Mouse (Mus musculus) forebrain, embryonic 15.5 days (tissue): Measurements from ENCODE around the gene Nme1. TPM values are rescaled to one million over a fixed set of nuclear protein-coding genes. Genes with fewer than 3 reads are reported as not detected.
"Not testable (repeated sequence)": the region's sequence is repeated elsewhere in the genome, so short reads cannot be mapped to it uniquely, and the experiment has no call there.

ENCODE experiments used
- ATAC-seq: fragments of 200-750 bp; cut with Nextera tagmentation; replicated peaks from 2 replicates; pipeline ENCODE4 v1.8.0; 2017; ENCODE audit warnings: mild to moderate bottlenecking, moderate TSS enrichment, moderate library complexity
- H3K27ac ChIP-seq: fragments of 300-500 bp; sonication (generic); replicated peaks from 2 replicates; pipeline ENCODE4 v1.5.1; 2015; ENCODE audit warnings: mild to moderate bottlenecking, inconsistent platforms
- H3K27me3 ChIP-seq: fragments of 300-500 bp; sonication (generic); 2 replicates; pipeline ENCODE4 v1.6.1; 2015; ENCODE audit warnings: inconsistent platforms
- H3K36me3 ChIP-seq: fragments of 300-500 bp; sonication (generic); 2 replicates; pipeline ENCODE4 v1.6.1; 2015; ENCODE audit warnings: mild to moderate bottlenecking, inconsistent platforms
- H3K4me1 ChIP-seq: fragments of 300-500 bp; sonication (generic); 2 replicates; pipeline ENCODE4 v1.6.1; 2015; ENCODE audit warnings: inconsistent platforms
- H3K4me2 ChIP-seq: fragments of 300-500 bp; sonication (generic); replicated peaks from 2 replicates; pipeline ENCODE4 v1.6.1; 2015; ENCODE audit warnings: mild to moderate bottlenecking, inconsistent platforms
- H3K4me3 ChIP-seq: fragments of 300-500 bp; sonication (generic); 2 replicates; pipeline ENCODE4 v1.5.1; 2015; ENCODE audit warnings: mild to moderate bottlenecking, inconsistent platforms
- H3K9ac ChIP-seq: fragments of 300-500 bp; sonication (generic); replicated peaks from 2 replicates; pipeline ENCODE4 v1.6.1; 2015; ENCODE audit warnings: mild to moderate bottlenecking, inconsistent platforms
- H3K9me3 ChIP-seq: fragments of 300-500 bp; sonication (generic); 2 replicates; pipeline ENCODE4 v1.6.1; 2016; ENCODE audit warnings: inconsistent platforms
- WGBS: fragments of 180-500 bp; shearing (Covaris S2); methylation state at CpG from one replicate; pipeline ENCODE4 v1.1.7; 2015; ENCODE audit warnings: mixed read lengths; 5-methylcytosine and 5-hydroxymethylcytosine counted together
- polyA plus RNA-seq: library from polyadenylated mRNA; unstranded; fragments of >200 nt; fragmentation: Nextera tagmentation; extraction: Ambion mirVana; gene quantifications from 2 replicates; pipeline ENCODE4 v1.2.1, GENCODE M21; 2015

The Nme1 gene
- polyA plus RNA-seq, 1 experiment from 2014 or later: 312 TPM

DNA sequence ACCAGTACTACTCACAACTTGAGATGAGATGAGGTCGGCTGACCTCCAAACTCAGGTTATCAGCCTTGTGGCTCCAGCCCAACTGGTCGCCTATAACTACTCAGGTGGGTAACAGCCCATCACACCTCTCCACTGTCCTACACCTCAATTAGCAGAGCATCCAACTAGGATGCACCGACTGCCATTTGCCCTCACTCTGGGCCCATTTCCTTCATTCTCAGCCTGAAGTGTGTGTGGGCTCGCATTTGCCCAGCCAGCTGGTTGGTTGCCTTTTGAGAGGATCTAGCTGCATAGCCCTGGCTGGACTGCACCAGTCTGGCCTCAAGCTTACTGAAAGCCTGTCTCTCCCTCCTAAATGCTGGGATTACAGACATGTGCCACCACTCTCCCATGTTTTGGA lies 10.6 kb downstream of the Nme1 start:
- no peaks in the 10 kb centered on the region for H3K27me3 ChIP-seq
- H3K36me3 ChIP-seq: peaks cover 55% of the 10 kb centered on the region
- no peak overlapping the region for H3K27ac ChIP-seq

DNA sequence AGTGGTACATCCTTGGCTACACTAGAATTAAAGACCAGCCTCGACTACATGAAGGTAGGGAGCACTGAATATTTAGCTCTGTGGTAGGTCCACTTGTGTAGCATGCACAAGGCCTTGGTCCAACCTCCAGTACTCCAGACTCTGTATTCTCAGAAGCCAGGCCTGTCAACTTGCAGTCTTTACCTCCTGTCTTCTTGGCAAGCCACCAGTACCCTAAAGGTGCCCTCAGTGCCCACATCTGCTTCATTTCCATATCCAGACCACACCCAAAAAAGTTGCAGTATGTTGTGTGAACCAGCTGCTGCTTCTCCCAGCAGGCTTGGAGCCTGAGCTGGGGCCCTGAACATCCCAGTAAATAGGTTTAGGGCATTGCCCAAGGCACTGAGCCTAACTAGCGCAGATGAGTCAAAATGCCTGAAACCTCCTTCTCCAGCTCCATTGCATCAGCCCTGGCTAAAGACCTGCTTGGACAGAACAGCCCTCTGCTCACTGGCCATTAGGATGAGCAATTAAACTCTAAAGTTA lies 11.2 kb downstream of the Nme1 start:
- Histone ChIP-seq H3K4me2 (no peak overlapping the region), H3K4me3 (no peak overlapping the region), H3K9ac (no peak overlapping the region), H3K27ac (no peak overlapping the region), H3K36me3 (peaks cover 49% of the 10 kb centered on the region), H3K4me1 (peaks cover 29% of the 10 kb centered on the region), H3K9me3 (no peaks in the 10 kb centered on the region), H3K27me3 (no peaks in the 10 kb centered on the region)
- 84% methylated on average over 2 of the region's 2 CpGs for WGBS
- no peak for ATAC-seq

More for the DNA sequence above, 10.6 kb downstream of the Nme1 start:
- no peak for ATAC-seq
- H3K4me3 ChIP-seq: no peak overlapping the region
- WGBS: 81% methylated on average over 4 of the region's 4 CpGs
- H3K4me2 ChIP-seq: no peak overlapping the region
- H3K4me1 ChIP-seq: peaks cover 22% of the 10 kb centered on the region
- no peak overlapping the region for H3K9ac ChIP-seq
- H3K9me3 ChIP-seq: no peaks in the 10 kb centered on the region

DNA sequence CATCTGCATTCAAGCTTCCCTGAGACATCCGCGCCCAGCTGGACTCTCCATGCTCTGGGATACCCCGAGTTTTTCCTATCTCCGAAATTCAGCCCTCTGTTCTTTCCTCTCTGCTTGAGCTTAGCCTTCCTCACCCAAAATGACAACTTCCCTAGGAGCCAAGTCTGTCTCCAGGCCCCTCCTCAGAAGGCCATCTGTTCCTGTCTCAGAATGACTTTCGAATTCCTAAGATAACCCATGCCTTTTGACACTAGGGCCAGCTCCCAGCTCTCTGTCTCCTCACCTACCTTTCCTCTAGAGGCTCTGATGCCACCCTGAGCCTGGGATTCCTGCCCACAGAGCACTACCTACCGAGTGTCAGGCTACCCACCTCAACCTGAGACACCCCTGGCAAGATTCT lies 12.2 kb downstream of the Nme1 start, which contains the start of gene Nme2:
Nme2 (minus strand) TSS at position 101 of the 400 bp plus-strand sequence.
- peak within 1 kb of the TSS; percentile 96 for H3K4me2 ChIP-seq
- WGBS: 3% methylated on average over 6 of the region's 6 CpGs
- peaks cover 45% of the 10 kb centered on the region for H3K36me3 ChIP-seq
- peaks cover 29% of the 10 kb centered on the region for H3K4me1 ChIP-seq
- H3K4me3 ChIP-seq: peak within 1 kb of the TSS; percentile 87
- peak; percentile 2; the same call in 1 of the 2 replicates for ATAC-seq
- H3K27ac ChIP-seq: peak within 1 kb of the TSS; percentile 90
- peak within 1 kb of the TSS; percentile 77 for H3K9ac ChIP-seq
- H3K9me3 ChIP-seq: no peaks in the 10 kb centered on the region
- no peaks in the 10 kb centered on the region for H3K27me3 ChIP-seq

DNA sequence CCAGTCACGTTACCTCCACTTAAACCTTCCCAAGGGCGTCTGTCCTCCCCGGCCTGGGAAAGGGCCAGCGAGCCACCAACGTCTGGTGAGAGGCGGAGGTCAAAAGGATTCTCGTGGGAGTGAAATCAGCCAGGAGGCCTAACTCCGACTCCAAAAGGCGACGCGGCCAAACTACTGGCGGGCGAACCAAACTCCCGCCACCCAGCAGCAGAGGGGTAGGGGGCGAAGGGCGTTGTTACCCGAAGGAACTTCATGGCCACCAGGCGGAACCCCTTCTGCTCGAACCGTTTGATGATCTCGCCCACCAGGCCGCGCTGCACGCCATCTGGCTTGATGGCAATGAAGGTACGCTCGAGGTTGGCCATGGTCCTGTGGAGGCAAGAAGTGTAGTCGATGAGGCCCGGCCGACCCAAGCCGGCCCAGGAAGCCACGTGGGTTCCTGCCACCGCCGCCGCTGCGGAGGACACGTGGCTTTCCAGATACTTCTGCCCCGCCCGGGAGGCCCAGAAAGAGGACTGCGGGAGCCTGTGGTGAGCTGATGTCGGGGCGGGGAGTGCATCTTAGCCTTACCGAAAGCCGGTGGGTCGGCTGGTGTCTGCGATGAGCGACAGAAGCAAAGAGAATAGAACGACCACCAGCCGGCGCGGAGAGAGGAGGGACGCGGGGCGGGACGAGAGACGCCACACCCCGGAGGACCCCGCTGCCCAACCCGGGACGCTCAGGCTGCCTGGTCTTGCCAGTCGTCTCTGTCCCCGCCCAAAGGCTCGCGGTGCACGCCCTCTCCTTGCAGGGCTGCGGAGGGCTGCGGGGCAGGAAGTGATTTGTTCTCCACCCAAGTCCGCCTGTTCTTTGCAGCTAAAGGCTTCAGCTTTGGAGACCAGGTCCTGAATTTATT lies 12.8 kb downstream of the Nme1 start:
- Histone ChIP-seq H3K36me3 (peaks cover 45% of the 10 kb centered on the region), H3K27ac (peak overlapping the region; percentile 90), H3K4me3 (peak overlapping the region; percentile 87), H3K9me3 (no peaks in the 10 kb centered on the region), H3K27me3 (no peaks in the 10 kb centered on the region), H3K9ac (peak overlapping the region; percentile 77), H3K4me2 (peak overlapping the region; percentile 96), H3K4me1 (peaks cover 29% of the 10 kb centered on the region)
- WGBS: under 1% methylated on average over 64 of the region's 67 CpGs
- peak; percentile 98 for ATAC-seq

DNA sequence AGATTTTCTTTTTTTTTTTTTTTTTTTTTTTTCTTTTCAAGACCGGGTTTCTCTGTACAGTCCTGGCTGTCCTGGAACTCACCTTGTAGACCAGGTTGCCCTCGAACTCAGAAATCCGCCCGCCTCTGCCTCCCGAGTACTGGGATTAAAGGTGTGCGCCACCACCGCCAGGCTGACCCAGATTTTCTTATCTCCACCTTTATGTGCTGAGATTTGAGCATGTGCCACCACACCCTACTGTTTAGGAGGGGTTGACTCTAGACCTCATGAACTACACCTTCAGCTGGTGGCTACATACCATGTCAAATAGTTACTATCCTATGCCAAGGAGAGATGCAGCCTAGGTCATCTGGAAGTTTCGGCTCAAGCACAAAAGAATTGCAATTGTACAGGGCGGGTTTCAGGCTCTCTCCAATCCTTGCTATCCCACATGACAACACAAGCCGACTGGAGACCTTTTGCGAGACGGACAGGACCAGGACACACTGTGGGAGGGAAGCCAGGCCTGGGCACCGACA lies 13.5 kb downstream of the Nme1 start:
- peak; percentile 5; the same call in 1 of the 2 replicates for ATAC-seq
- Histone ChIP-seq H3K9ac (peak overlapping the region; percentile 77), H3K27me3 (no peaks in the 10 kb centered on the region), H3K4me1 (peaks cover 29% of the 10 kb centered on the region), H3K4me3 (peak overlapping the region; percentile 87), H3K4me2 (peak overlapping the region; percentile 96), H3K36me3 (peaks cover 44% of the 10 kb centered on the region), H3K9me3 (no peaks in the 10 kb centered on the region), H3K27ac (peak overlapping the region; percentile 90)
- WGBS: 50% methylated on average over 13 of the region's 13 CpGs

DNA sequence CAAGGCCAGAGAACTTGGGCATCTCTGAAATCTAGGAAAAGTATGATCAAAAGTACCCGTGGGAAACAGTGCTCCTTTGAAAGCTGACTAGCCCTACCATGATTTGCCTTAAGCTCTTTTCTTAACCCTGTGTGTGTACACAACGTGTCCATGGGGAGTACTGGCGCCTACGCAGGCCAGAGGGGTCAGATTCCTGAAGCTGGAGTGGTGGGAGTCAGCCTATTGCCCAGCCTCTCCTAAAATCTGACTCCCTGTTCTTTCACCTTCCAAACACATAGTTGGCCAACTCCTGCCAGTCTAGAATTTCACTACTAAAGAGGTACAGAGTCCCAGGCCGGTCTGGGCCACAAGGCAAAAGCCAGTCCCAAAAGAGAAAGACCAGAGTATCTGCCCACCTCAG lies 15.9 kb downstream of the Nme1 start:
- H3K4me2 ChIP-seq: no peak overlapping the region
- H3K9me3 ChIP-seq: no peaks in the 10 kb centered on the region
- no peak overlapping the region for H3K27ac ChIP-seq
- H3K9ac ChIP-seq: no peak overlapping the region
- peaks cover 29% of the 10 kb centered on the region for H3K4me1 ChIP-seq
- no peak for ATAC-seq
- WGBS: 73% methylated on average over 5 of the region's 5 CpGs
- no peaks in the 10 kb centered on the region for H3K27me3 ChIP-seq
- no peak overlapping the region for H3K4me3 ChIP-seq
- peaks cover 31% of the 10 kb centered on the region for H3K36me3 ChIP-seq

DNA sequence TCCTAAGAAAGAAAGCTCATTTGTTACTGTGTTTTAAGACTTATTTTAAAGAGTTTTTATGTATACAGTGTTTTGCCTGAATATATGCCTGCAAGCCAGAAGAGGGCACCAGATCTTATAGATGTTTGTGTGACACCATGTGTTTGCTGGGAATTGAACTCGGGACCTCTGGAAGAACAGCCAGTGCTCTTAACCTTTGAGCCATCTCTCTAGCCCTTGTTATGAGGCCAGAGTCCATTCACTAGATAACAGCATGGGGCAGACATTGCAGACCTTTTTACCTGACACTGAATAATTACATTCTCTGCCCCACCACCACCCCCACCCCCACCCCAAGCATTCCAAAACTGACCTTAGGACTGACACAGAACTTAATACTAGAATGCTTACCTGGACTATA lies 18.3 kb downstream of the Nme1 start:
- H3K27ac ChIP-seq: no peak overlapping the region
- no peak overlapping the region for H3K9ac ChIP-seq
- no peak overlapping the region for H3K4me3 ChIP-seq
- H3K4me2 ChIP-seq: no peak overlapping the region
- H3K4me1 ChIP-seq: peaks cover 21% of the 10 kb centered on the region
- ATAC-seq: no peak
- peaks cover 34% of the 10 kb centered on the region for H3K36me3 ChIP-seq
- 92% methylated on average over 1 of the region's 1 CpGs for WGBS
- no peaks in the 10 kb centered on the region for H3K27me3 ChIP-seq
- H3K9me3 ChIP-seq: no peaks in the 10 kb centered on the region

DNA sequence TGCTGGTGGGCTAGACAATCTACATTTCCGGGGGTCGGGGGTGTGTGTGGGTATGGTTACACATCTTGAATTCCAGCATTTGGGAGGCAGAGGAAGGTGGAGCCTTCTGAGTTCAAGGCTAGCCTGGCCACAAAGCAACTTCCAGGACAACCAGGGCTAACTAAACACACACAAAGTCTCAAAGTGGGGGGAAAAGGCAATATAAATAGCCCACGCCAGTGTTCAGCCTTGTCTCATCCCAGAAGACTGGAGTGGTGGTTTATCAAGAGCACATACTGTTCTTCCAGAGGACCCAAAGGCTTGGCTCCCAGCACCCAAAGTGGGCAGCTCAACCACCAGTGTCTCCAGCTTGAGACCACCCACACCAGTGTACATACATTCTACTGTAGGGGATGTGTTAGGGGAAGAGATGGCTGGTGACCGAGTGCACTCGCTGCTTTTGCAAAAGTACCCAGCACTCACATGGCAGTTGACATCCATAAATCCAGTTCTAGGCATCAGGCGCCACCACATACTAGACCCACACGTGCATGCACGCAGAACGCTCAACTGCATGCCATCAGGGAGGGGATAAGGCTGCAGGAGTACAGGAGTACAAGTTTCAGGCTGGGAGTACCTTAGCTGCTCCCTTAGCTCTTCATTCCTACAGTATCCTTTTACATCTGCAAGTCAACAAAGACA lies 19.3 kb downstream of the Nme1 start:
- Histone ChIP-seq H3K9me3 (no peaks in the 10 kb centered on the region), H3K4me3 (no peak overlapping the region), H3K4me1 (peaks cover 16% of the 10 kb centered on the region), H3K27me3 (no peaks in the 10 kb centered on the region), H3K36me3 (peaks cover 39% of the 10 kb centered on the region), H3K9ac (no peak overlapping the region), H3K4me2 (no peak overlapping the region), H3K27ac (no peak overlapping the region)
- WGBS: 88% methylated on average over 9 of the region's 9 CpGs
- no peak for ATAC-seq

DNA sequence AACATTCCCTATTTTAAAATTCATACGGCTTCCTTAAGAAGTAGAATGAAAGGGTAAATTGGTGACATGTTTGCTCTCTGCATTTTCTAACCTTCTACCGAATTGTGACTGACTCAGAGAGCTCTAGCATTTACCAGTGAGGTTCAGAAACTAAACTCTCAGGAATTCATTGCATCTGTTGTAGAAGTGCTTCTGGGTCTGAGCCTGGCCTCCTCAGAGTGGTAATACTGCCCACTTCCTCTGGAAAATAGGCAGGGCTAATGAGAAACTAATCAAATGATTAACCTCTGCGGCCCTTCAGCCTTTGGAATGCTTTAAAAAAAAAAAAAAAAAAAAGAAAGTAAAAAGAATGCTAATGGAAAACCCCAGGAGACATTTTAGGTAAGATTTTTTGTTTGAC lies 23.3 kb downstream of the Nme1 start:
- 76% methylated on average over 3 of the region's 3 CpGs for WGBS
- H3K36me3 ChIP-seq: peaks cover 33% of the 10 kb centered on the region; the same call in 1 of the 2 replicates
- ATAC-seq: no peak
- H3K4me2 ChIP-seq: no peak overlapping the region
- H3K9ac ChIP-seq: no peak overlapping the region
- H3K27ac ChIP-seq: no peak overlapping the region
- H3K9me3 ChIP-seq: no peaks in the 10 kb centered on the region
- no peaks in the 10 kb centered on the region for H3K27me3 ChIP-seq
- no peak overlapping the region for H3K4me3 ChIP-seq
- no peaks in the 10 kb centered on the region for H3K4me1 ChIP-seq

DNA sequence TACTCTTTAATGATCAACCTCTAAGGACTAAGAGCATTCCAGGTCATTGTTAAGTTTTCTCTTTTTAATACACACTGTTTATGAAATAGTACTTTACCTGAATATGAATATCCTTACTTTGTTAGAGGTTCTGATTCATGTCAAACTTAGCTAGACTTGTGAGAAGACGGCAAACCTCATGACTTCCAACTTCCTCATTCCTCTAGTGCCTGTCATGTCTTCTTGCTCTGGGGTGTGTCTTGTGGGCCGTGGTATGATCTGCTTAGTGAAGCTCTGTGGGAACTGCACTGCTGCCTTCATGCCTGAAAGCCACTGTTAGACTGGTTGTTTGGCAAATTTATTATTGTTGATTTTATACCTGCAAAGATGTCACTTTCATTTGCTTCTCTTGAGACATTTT lies 27.4 kb downstream of the Nme1 start:
- 94% methylated on average over 2 of the region's 2 CpGs for WGBS
- H3K36me3 ChIP-seq: peaks cover 41% of the 10 kb centered on the region

DNA sequence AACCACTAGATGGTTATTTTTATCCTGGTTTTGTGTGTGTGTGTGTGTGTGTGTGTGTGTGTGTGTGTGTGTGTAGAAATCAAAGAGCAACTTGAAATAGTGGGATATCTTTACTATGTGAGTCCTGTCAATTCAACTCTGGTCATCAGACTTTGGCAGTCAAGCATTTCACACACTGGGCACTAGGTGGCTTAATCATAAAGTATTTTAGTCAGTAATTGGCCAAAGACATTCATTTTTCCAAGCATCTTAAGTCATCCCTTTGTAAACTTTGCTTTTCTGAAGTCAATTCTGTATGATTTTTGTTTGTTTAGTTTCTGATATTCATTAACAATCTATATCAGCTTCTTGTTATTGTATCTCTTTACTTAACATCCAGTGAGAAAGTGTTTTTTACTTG lies 39.2 kb downstream of the Nme1 start:
- H3K4me1 ChIP-seq: no peaks in the 10 kb centered on the region
- H3K27ac ChIP-seq: no peak overlapping the region
- no peaks in the 10 kb centered on the region for H3K27me3 ChIP-seq
- H3K4me2 ChIP-seq: no peak overlapping the region
- H3K9ac ChIP-seq: no peak overlapping the region
- H3K9me3 ChIP-seq: no peaks in the 10 kb centered on the region
- ATAC-seq: no peak
- peaks cover 76% of the 10 kb centered on the region for H3K36me3 ChIP-seq
- no peak overlapping the region for H3K4me3 ChIP-seq

More for the DNA sequence above, 27.4 kb downstream of the Nme1 start:
- Histone ChIP-seq H3K4me3 (no peak overlapping the region), H3K27ac (no peak overlapping the region), H3K9me3 (no peaks in the 10 kb centered on the region), H3K27me3 (no peaks in the 10 kb centered on the region), H3K9ac (no peak overlapping the region), H3K4me1 (no peaks in the 10 kb centered on the region), H3K4me2 (no peak overlapping the region)
- ATAC-seq: no peak

DNA sequence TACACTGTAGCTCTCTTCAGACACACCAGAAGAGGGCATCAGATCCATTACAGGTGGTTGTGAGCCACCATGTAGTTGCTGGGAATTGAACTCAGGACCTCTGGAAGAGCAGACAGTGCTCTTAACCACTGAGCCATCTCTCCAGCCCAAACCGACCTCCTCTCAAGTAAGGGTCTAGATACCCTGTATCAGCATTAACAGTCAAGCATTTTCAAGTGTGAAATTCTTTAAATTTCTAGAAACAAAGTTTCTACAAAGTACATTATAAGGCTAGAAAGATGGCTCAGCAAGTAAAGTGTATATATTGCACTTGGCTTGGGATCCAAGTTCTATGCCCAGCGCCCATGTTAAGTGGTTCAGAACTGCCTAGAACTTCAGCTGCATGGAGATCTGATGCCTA lies 53.3 kb downstream of the Nme1 start:
- not testable (repeated sequence) for H3K27ac ChIP-seq, H3K9me3 ChIP-seq, H3K4me3 ChIP-seq, ATAC-seq, H3K27me3 ChIP-seq, H3K4me1 ChIP-seq, H3K9ac ChIP-seq, H3K4me2 ChIP-seq
- 96% methylated on average over 2 of the region's 2 CpGs for WGBS
- peaks cover 80% of the 10 kb centered on the region for H3K36me3 ChIP-seq
